Mouse (Mus musculus) embryonic stem cell, embryonic (primary cell): ENCODE results near the gene Arid3b.

ENCODE experiments used
- CTCF ChIA-PET, 4 experiments: fragments of 300-600 bp in 2 of 4; fragments of 350-600 bp in 2 of 4; sonication (Branson Sonifier 250); formaldehyde crosslinking; loops; one replicate each; lab custom pipeline; 2022; ENCODE audit warnings: inconsistent platforms in 2 of 4; lab: Charles Lee
- POLR2A ChIA-PET, 4 experiments: fragments of 300-600 bp in 2 of 4; fragments of 350-600 bp in 2 of 4; sonication (Branson Sonifier 250); formaldehyde crosslinking; loops; one replicate each; lab custom pipeline; 2022; ENCODE audit warnings: antibody characterized with exemption in 4 of 4, inconsistent platforms in 1 of 4; lab: Charles Lee

The Arid3b gene

GRCm38 (mm10) chr9:57808771-57809310 lies 27.8 kb downstream of the Arid3b start:
- ChIA-PET POLR2A (interaction anchor here in 3 of 4 experiments (0.6 to 8.4 kb wide), 11 partner anchors 9 to 246 kb away, joined by 3 to 85 read pairs (median 5); partner anchors contain the start of genes Arid3b (in 1 of the 3) and Ubl7 (in 1 of the 3)), CTCF (interaction anchor here in 2 of 4 experiments (1.1 to 1.5 kb wide), 2 partner anchors 9 to 229 kb away, joined by 3 read pairs; no protein-coding TSS in a partner anchor)

GRCm38 (mm10) chr9:57807174-57807651 lies 29.4 kb downstream of the Arid3b start:
- ChIA-PET CTCF (interaction anchor here in 1 of 4 experiments (1.1 kb wide), 1 partner anchor 184 kb away, joined by 3 read pairs; no protein-coding TSS in a partner anchor), POLR2A (interaction anchor here in 2 of 4 experiments (0.7 to 8.4 kb wide), 19 partner anchors 8 to 302 kb away, joined by 3 to 85 read pairs (median 3); partner anchors contain the start of genes Arid3b (in 2 of the 2), Ubl7 (in 2 of the 2) and Clk3 (in 1 of the 2))

- CTCF ChIA-PET = interaction anchor here in 1 of 4 experiments (0.5 kb wide), 1 partner anchor 1171 kb away, joined by 3 read pairs; no protein-coding TSS in a partner anchor
- POLR2A ChIA-PET = interaction anchor here in 2 of 4 experiments (0.6 to 8.4 kb wide), 9 partner anchors 9 to 447 kb away, joined by 3 to 85 read pairs (median 6); partner anchors contain the start of gene Arid3b (in 1 of the 2)
Observed at GRCm38 (mm10) chr9:57806066-57806481, 30.5 kb downstream of the Arid3b start.

GRCm38 (mm10) chr9:57805087-57805737 lies 31.4 kb downstream of the Arid3b start:
- POLR2A ChIA-PET = interaction anchor here in 2 of 4 experiments (0.7 to 8.4 kb wide), 8 partner anchors 9 to 99 kb away, joined by 3 to 85 read pairs (median 4); partner anchors contain the start of gene Arid3b (in 1 of the 2)
- CTCF ChIA-PET = no interaction called here

GRCm38 (mm10) chr9:57803839-57804238 lies 32.8 kb downstream of the Arid3b start:
- CTCF ChIA-PET = interaction anchor here in 2 of 4 experiments (0.8 kb wide), 3 partner anchors 9 to 146 kb away, joined by 3 to 4 read pairs (median 4); no protein-coding TSS in a partner anchor

GRCm38 (mm10) chr9:57803047-57803446 lies 33.5 kb downstream of the Arid3b start:
- POLR2A ChIA-PET = interaction anchor here in 2 of 4 experiments (0.6 to 8.4 kb wide), 3 partner anchors 15 to 1140 kb away, joined by 3 to 85 read pairs (median 63); no protein-coding TSS in a partner anchor
- CTCF ChIA-PET = interaction anchor here in 1 of 4 experiments (0.5 to 0.8 kb wide), 2 partner anchors 145 to 241 kb away, joined by 3 to 4 read pairs; no protein-coding TSS in a partner anchor

More at GRCm38 (mm10) chr9:57803839-57804238, 32.8 kb downstream of the Arid3b start:
- POLR2A ChIA-PET = interaction anchor here in 2 of 4 experiments (0.5 to 8.4 kb wide), 5 partner anchors 14 to 1613 kb away, joined by 3 to 85 read pairs (median 4); no protein-coding TSS in a partner anchor

- CTCF ChIA-PET = interaction anchor here in 2 of 4 experiments (1.3 to 1.5 kb wide), 3 partner anchors 8 to 141 kb away, joined by 3 to 4 read pairs (median 3); no protein-coding TSS in a partner anchor
- POLR2A ChIA-PET = interaction anchor here (0.5 to 1.7 kb wide), 18 partner anchors 10 to 892 kb away, joined by 3 to 7 read pairs (median 3); partner anchors contain the start of genes Arid3b (in 2 of the 4) and Ppcdc (in 1 of the 4)
Observed at GRCm38 (mm10) chr9:57800325-57800975, 36.1 kb downstream of the Arid3b start.

- ChIA-PET POLR2A (interaction anchor here in 2 of 4 experiments (1.0 to 1.3 kb wide), 5 partner anchors 8 to 200 kb away, joined by 3 to 6 read pairs (median 4); no protein-coding TSS in a partner anchor), CTCF (interaction anchor here in 1 of 4 experiments (1.0 kb wide), 1 partner anchor 9 kb away, joined by 3 read pairs; no protein-coding TSS in a partner anchor)
Observed at GRCm38 (mm10) chr9:57798725-57799253, 37.8 kb downstream of the Arid3b start.

- ChIA-PET POLR2A (interaction anchor here in 1 of 4 experiments (1.8 kb wide), 1 partner anchor 9 kb away, joined by 7 read pairs; no protein-coding TSS in a partner anchor), CTCF (no interaction called here)
Observed at GRCm38 (mm10) chr9:57797456-57797855, 39.1 kb downstream of the Arid3b start.

GRCm38 (mm10) chr9:57789733-57790132 lies 46.9 kb downstream of the Arid3b start:
- POLR2A ChIA-PET = interaction anchor here in 1 of 4 experiments (1.1 kb wide), 1 partner anchor 9 kb away, joined by 3 read pairs; no protein-coding TSS in a partner anchor
- CTCF ChIA-PET = interaction anchor here in 2 of 4 experiments (0.9 to 1.3 kb wide), 4 partner anchors 9 to 208 kb away, joined by 3 to 15 read pairs (median 4); no protein-coding TSS in a partner anchor

- CTCF ChIA-PET = interaction anchor here in 2 of 4 experiments (0.6 to 1.2 kb wide), 4 partner anchors 8 to 251 kb away, joined by 3 to 4 read pairs (median 3); no protein-coding TSS in a partner anchor
- POLR2A ChIA-PET = interaction anchor here in 2 of 4 experiments (0.7 to 1.0 kb wide), 3 partner anchors 13 to 17 kb away, joined by 3 read pairs; no protein-coding TSS in a partner anchor
Observed at GRCm38 (mm10) chr9:57782656-57783055, 53.9 kb downstream of the Arid3b start.

GRCm38 (mm10) chr9:57775736-57776135 lies 60.9 kb downstream of the Arid3b start:
- POLR2A ChIA-PET = interaction anchor here in 1 of 4 experiments (1.5 kb wide), 1 partner anchor 16 kb away, joined by 3 read pairs; no protein-coding TSS in a partner anchor
- CTCF ChIA-PET = interaction anchor here (0.9 to 1.5 kb wide), 6 partner anchors 10 to 223 kb away, joined by 3 to 13 read pairs (median 4); partner anchors contain the start of gene Clk3 (in 1 of the 4)

GRCm38 (mm10) chr9:57775026-57775425 lies 61.6 kb downstream of the Arid3b start:
- ChIA-PET CTCF (interaction anchor here (0.6 to 1.5 kb wide), 12 partner anchors 8 to 223 kb away, joined by 3 to 17 read pairs (median 4); partner anchors contain the start of gene Clk3 (in 1 of the 4)), POLR2A (interaction anchor here in 2 of 4 experiments (1.1 to 1.5 kb wide), 4 partner anchors 9 to 128 kb away, joined by 3 to 9 read pairs (median 4); no protein-coding TSS in a partner anchor)

GRCm38 (mm10) chr9:57774168-57774567 lies 62.4 kb downstream of the Arid3b start:
- CTCF ChIA-PET = interaction anchor here (0.5 to 1.9 kb wide), 14 partner anchors 8 to 224 kb away, joined by 3 to 13 read pairs (median 4); partner anchors contain the start of gene Arid3b (in 1 of the 4)
- POLR2A ChIA-PET = interaction anchor here in 2 of 4 experiments (0.7 to 1.6 kb wide), 8 partner anchors 8 to 223 kb away, joined by 3 to 9 read pairs (median 3); partner anchors contain the start of gene Arid3b (in 1 of the 2)

GRCm38 (mm10) chr9:57773754-57774153 lies 62.8 kb downstream of the Arid3b start:
- ChIA-PET CTCF (interaction anchor here (0.5 to 1.9 kb wide), 13 partner anchors 9 to 224 kb away, joined by 3 to 11 read pairs (median 4); partner anchors contain the start of gene Arid3b (in 1 of the 4)), POLR2A (interaction anchor here in 2 of 4 experiments (0.7 to 1.6 kb wide), 6 partner anchors 9 to 224 kb away, joined by 3 to 4 read pairs (median 3); partner anchors contain the start of gene Arid3b (in 1 of the 2))

GRCm38 (mm10) chr9:57770836-57771235 lies 65.8 kb downstream of the Arid3b start:
- CTCF ChIA-PET = interaction anchor here in 3 of 4 experiments (0.5 to 3.3 kb wide), 4 partner anchors 12 to 526 kb away, joined by 3 to 15 read pairs (median 4); no protein-coding TSS in a partner anchor
- POLR2A ChIA-PET = interaction anchor here in 1 of 4 experiments (0.5 to 0.7 kb wide), 2 partner anchors 117 to 169 kb away, joined by 5 to 6 read pairs; partner anchors contain the start of gene Sema7a
